Mouse (Mus musculus) fibroblast of lung, adult 2 months (primary cell): Measurements from ENCODE around the gene Adgrg5.

Experiments used
- DNase-seq: peaks from one replicate; pipeline ENCODE4 v3.0.0-alpha.2; 2011; ENCODE audit warnings: low read depth

Gene Adgrg5

GRCm38 (mm10) chr8:94973270-94973669 is 49.8 kb downstream of the Adgrg5 start:
- DNase-seq, result no peak

- no peak for DNase-seq
These were observed 50.3 kb downstream of the Adgrg5 start for GRCm38 (mm10) chr8:94973786-94974185.

GRCm38 (mm10) chr8:94974467-94975165 is 51.1 kb downstream of the Adgrg5 start, which contains the start of gene Adgrg1:
Adgrg1 (plus strand) TSS chr8:94974751.
- no peak for DNase-seq

GRCm38 (mm10) chr8:94976651-94977417 is 53.3 kb downstream of the Adgrg5 start:
- no peak for DNase-seq

- no peak for DNase-seq
These were observed 54.6 kb downstream of the Adgrg5 start for GRCm38 (mm10) chr8:94978131-94978530.

GRCm38 (mm10) chr8:94978593-94979319 is 55.3 kb downstream of the Adgrg5 start:
- DNase-seq, result no peak

- no peak for DNase-seq
These were observed 56.7 kb downstream of the Adgrg5 start for GRCm38 (mm10) chr8:94980176-94980575.

GRCm38 (mm10) chr8:94980976-94981375 is 57.5 kb downstream of the Adgrg5 start:
- DNase-seq, result no peak

- DNase-seq, result no peak
These were observed 58.4 kb downstream of the Adgrg5 start for GRCm38 (mm10) chr8:94981848-94982247.

GRCm38 (mm10) chr8:94983146-94983545 is 59.7 kb downstream of the Adgrg5 start:
- DNase-seq, result no peak

- peak; percentile 67 for DNase-seq
These were observed 60.5 kb downstream of the Adgrg5 start for GRCm38 (mm10) chr8:94983881-94984516.

GRCm38 (mm10) chr8:94985023-94985422 is 61.5 kb downstream of the Adgrg5 start:
- no peak for DNase-seq

GRCm38 (mm10) chr8:94986676-94987075 is 63.2 kb downstream of the Adgrg5 start:
- no peak for DNase-seq

- no peak for DNase-seq
These were observed 64.1 kb downstream of the Adgrg5 start for GRCm38 (mm10) chr8:94987553-94987952.

GRCm38 (mm10) chr8:94988619-94989018 is 65.1 kb downstream of the Adgrg5 start:
- no peak for DNase-seq

GRCm38 (mm10) chr8:94989711-94990110 is 66.2 kb downstream of the Adgrg5 start:
- DNase-seq, result no peak

GRCm38 (mm10) chr8:94990598-94991453 is 67.3 kb downstream of the Adgrg5 start:
- DNase-seq, result no peak

GRCm38 (mm10) chr8:94991454-94991994 is 68.0 kb downstream of the Adgrg5 start:
- no peak for DNase-seq

- no peak for DNase-seq
These were observed 68.5 kb downstream of the Adgrg5 start for GRCm38 (mm10) chr8:94992010-94992409.

- peak; percentile 53 for DNase-seq
These were observed 69.0 kb downstream of the Adgrg5 start for GRCm38 (mm10) chr8:94992534-94992933.
